1 mouse cellular context compared by ENCODE assay signal in the genomic region with DNA sequence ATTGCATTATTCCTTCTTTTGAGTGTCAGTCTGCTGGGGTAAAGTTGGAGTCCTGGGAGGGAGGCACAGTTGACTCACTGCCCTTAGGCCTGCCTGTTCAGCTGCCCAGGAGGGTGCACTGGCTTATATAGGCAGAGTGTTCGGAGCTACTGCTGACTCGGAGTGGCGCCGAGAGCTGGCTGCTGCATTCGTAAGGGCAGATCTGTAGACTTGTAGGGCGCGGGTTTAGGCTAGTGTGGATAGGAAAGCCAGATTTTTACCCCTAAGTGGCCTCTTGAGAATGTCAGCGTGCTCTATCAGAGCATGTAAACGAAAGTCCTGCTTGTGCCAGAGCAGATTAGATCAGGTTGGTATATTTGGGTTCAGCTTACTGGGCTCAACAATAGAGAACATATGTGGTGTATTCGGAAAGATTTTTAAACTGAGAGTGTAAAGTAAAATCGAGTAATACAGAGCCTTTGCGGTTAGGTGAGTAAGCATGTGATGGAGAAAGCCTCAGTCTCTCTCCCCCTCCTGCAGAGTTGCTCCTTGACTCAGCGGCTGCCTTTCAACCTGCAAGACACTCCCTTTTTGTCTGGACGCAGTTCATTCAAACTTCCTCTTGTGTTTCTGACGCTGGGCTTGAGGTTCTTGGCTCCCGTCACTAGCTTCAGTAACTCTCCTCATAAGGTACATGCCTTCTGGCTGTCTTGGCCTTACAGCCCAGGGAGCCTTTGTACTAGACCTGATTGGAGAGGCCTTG.
A peak's percentile ranks its signal among the peaks of the same experiment; 100 is the strongest.
TF ChIP-seq lines count a peak whose summit lies in the region.

No protein-coding gene starts in this region.

TF ChIP-seq in CH12.LX, 34 proteins besides CTCF, POLR2A, EP300 and RAD21 (continued from another document):
- no peak for TF ChIP-seq UBTF (IDR thresholded peaks at IDR 0.05; ENCODE audit: low read depth, low read length)
- TF ChIP-seq MXI1 (IDR thresholded peaks at IDR 0.05; ENCODE audit: low read depth, low read length): peak; percentile 34; the same call in 1 of the 2 replicates
- TF ChIP-seq IRF4 (IDR thresholded peaks at IDR 0.05; ENCODE audit: low read depth, low read length): peak; percentile 91
- no peak for TF ChIP-seq E2F4 (IDR thresholded peaks at IDR 0.05; ENCODE audit: insufficient replicate concordance, low read depth, low read length)
- TF ChIP-seq RCOR1 (conservative IDR thresholded peaks at IDR 0.05; ENCODE audit: low read depth, low read length): no peak
- TF ChIP-seq MAFK (IDR thresholded peaks at IDR 0.05; ENCODE audit: insufficient replicate concordance, low read length): 0 out of 2 replicates have a peak, but pooled peaks have one; percentile 38
- peak; percentile 73 for TF ChIP-seq MYC (IDR thresholded peaks at IDR 0.05; ENCODE audit: low read depth, low read length)
- peak; percentile 76 for TF ChIP-seq ETS1 (conservative IDR thresholded peaks at IDR 0.05; ENCODE audit: low read depth, low read length)
- TF ChIP-seq SIN3A (IDR thresholded peaks at IDR 0.05; ENCODE audit: low read length): no peak
- TF ChIP-seq GABPA (IDR thresholded peaks at IDR 0.05; ENCODE audit: insufficient replicate concordance, low read depth, low read length): no peak
- TF ChIP-seq TBP (conservative IDR thresholded peaks at IDR 0.05; ENCODE audit: low read depth, low read length): 0 out of 2 replicates have a peak, but pooled peaks have one; percentile 53
- TF ChIP-seq CHD1 (IDR thresholded peaks at IDR 0.05; ENCODE audit: low read depth, low read length): no peak
- TF ChIP-seq CHD2 (IDR thresholded peaks at IDR 0.05; ENCODE audit: low read length): peak; percentile 21; the same call in 1 of the 2 replicates
- no peak for TF ChIP-seq NRF1 (IDR thresholded peaks at IDR 0.05; ENCODE audit: low read depth, low read length)
- no peak for TF ChIP-seq ZC3H11A (IDR thresholded peaks at IDR 0.05; ENCODE audit: low read depth, low read length)
- TF ChIP-seq MAZ (IDR thresholded peaks at IDR 0.05; ENCODE audit: low read depth, low read length): peak; percentile 57; the same call in 1 of the 2 replicates
- TF ChIP-seq BHLHE40 (IDR thresholded peaks at IDR 0.05; ENCODE audit: low read depth, low read length): peak; percentile 85
- no peak for TF ChIP-seq NELFE (IDR thresholded peaks at IDR 0.05; ENCODE audit: low read depth, low read length)
- no peak for TF ChIP-seq ZNF384 (IDR thresholded peaks at IDR 0.05; ENCODE audit: low read depth, low read length)
- TF ChIP-seq TCF12 (IDR thresholded peaks at IDR 0.05; ENCODE audit: low read depth, low read length): peak; percentile 43; the same call in 1 of the 2 replicates
- no peak for TF ChIP-seq ZMIZ1 (IDR thresholded peaks at IDR 0.05; ENCODE audit: low read depth, low read length)
